Mouse (Mus musculus) small intestine, adult 2 months (tissue): ENCODE measurements around the gene Rufy4.

Experiments
- CTCF ChIP-seq: fragments of 200-500 bp; IDR thresholded peaks from 2 replicates; pipeline ENCODE4 v1.5.1; 2012; ENCODE audit warnings: low read depth, mild to moderate bottlenecking, control low read depth, inconsistent platforms, low read length, moderate library complexity, mixed read lengths; ENCODE audit not compliant: insufficient replicate concordance, insufficient read length; ENCODE audit errors: extremely low read depth
- POLR2A ChIP-seq: fragments of 200-500 bp; IDR thresholded peaks from 2 replicates; pipeline ENCODE4 v1.6.1; 2012; ENCODE audit warnings: low read depth, mild to moderate bottlenecking, control low read depth, inconsistent platforms, low read length, moderate library complexity

DNA sequence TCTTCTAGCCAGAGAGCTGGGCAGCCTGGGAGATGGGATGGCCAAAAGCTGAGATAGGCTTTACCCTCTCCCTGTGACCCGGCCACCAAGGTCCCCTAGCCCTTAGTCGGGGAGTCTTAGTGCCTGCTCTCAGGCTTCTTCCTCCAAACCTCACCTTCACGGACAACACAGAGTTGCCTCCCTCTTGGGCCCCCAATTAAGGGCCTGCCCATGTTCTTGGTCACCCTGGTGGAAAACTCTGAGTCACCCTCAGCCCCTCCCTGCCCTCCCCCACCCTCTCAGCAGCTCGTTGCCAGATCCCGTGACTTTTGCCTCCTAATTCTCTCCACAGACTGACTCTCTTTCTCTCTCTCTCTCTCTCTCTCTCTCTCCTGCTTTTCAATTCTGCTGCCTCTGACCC is 40.6 kb upstream of the Rufy4 start:
- no peak for TF ChIP-seq POLR2A
- no peak for TF ChIP-seq CTCF
